Mouse (Mus musculus) forebrain, embryonic 14.5 days (tissue): ENCODE data around the gene Actr1b. TPM values are rescaled to one million over a fixed set of nuclear protein-coding genes. Genes with fewer than 3 reads are reported as not detected.

Experiments
- ATAC-seq: fragments of 200-750 bp; cut with Nextera tagmentation; 2 replicates; pipeline ENCODE4 v1.8.0; 2017; ENCODE audit warnings: mild to moderate bottlenecking, moderate library complexity
- DNase-seq: peaks from one replicate; pipeline ENCODE4 v3.0.0-alpha.2; 2015; ENCODE audit warnings: low spot score
- H3K27ac ChIP-seq: fragments of 300-500 bp; sonication (generic); 2 replicates; pipeline ENCODE4 v1.5.1; 2014; ENCODE audit warnings: low read depth, mild to moderate bottlenecking, control low read depth, low read length, moderate library complexity
- H3K27me3 ChIP-seq: fragments of 300-500 bp; sonication (generic); replicated peaks from 2 replicates; pipeline ENCODE4 v1.6.1; 2014; ENCODE audit warnings: low read length, control low read depth, mixed read lengths; ENCODE audit not compliant: control insufficient read depth, insufficient read depth
- H3K36me3 ChIP-seq: fragments of 300-500 bp; sonication (generic); 2 replicates; pipeline ENCODE4 v1.6.1; 2014; ENCODE audit warnings: low read length, control low read depth; ENCODE audit not compliant: control insufficient read depth, insufficient read depth
- H3K4me1 ChIP-seq: fragments of 300-500 bp; sonication (generic); 2 replicates; pipeline ENCODE4 v1.6.1; 2014; ENCODE audit warnings: antibody characterized with exemption, low read length, control low read depth; ENCODE audit not compliant: control insufficient read depth, insufficient read depth
- H3K4me2 ChIP-seq: fragments of 300-500 bp; sonication (generic); 2 replicates; pipeline ENCODE4 v1.6.1; 2014; ENCODE audit warnings: mild to moderate bottlenecking, control low read depth, low read length
- H3K4me3 ChIP-seq: fragments of 300-500 bp; sonication (generic); 2 replicates; pipeline ENCODE4 v1.5.1; 2014; ENCODE audit warnings: low read depth, low read length, control low read depth
- H3K9ac ChIP-seq: fragments of 300-500 bp; sonication (generic); 2 replicates; pipeline ENCODE4 v1.6.1; 2014; ENCODE audit warnings: mild to moderate bottlenecking, low read length, control low read depth, moderate library complexity
- H3K9me3 ChIP-seq: fragments of 300-500 bp; sonication (generic); replicated peaks from 2 replicates; pipeline ENCODE4 v1.6.1; 2016; ENCODE audit warnings: low read length, control low read depth, mixed read lengths; ENCODE audit not compliant: control insufficient read depth
- WGBS: fragments of 180-500 bp; shearing (Covaris S2); extraction: QIAGEN DNeasy Blood & Tissue Kit; methylation state at CpG from one replicate; pipeline ENCODE4 v1.1.7; 2014; 5-methylcytosine and 5-hydroxymethylcytosine counted together
- polyA plus RNA-seq: library from polyadenylated mRNA; unstranded; fragments of >200 nt; fragmentation: Nextera tagmentation; extraction: Ambion mirVana; gene quantifications from 2 replicates; pipeline ENCODE4 v1.2.1, GENCODE M21; 2014

The Actr1b gene
- polyA plus RNA-seq, 1 experiment from 2014 or later = 73.7 TPM

GRCm38 (mm10) chr1:36744268-36744944 is 30.2 kb upstream of the Actr1b start:
- Histone ChIP-seq H3K9me3 (no peaks in the 10 kb centered on the region), H3K36me3 (no peaks in the 10 kb centered on the region), H3K4me3 (peak overlapping the region; percentile 20), H3K27me3 (0 out of 2 replicates have a peak, but pooled peaks cover 3% of the 10 kb centered on the region), H3K4me2 (peak overlapping the region; percentile 45), H3K9ac (no peak overlapping the region), H3K4me1 (peaks cover 4% of the 10 kb centered on the region; the same call in 1 of the 2 replicates), H3K27ac (no peak overlapping the region)
- DNase-seq (peak; percentile 84), ATAC-seq (peak; percentile 79)
- 23% methylated on average over 17 of the region's 17 CpGs for WGBS

GRCm38 (mm10) chr1:36743046-36743445 is 28.8 kb upstream of the Actr1b start:
- DNase-seq = no peak
- no peak for ATAC-seq
- H3K9me3 ChIP-seq = no peaks in the 10 kb centered on the region
- WGBS = 78% methylated on average over 9 of the region's 9 CpGs
- no peak overlapping the region for H3K4me3 ChIP-seq
- 0 out of 2 replicates have a peak, but pooled peaks cover 3% of the 10 kb centered on the region for H3K27me3 ChIP-seq
- peaks cover 4% of the 10 kb centered on the region; the same call in 1 of the 2 replicates for H3K4me1 ChIP-seq
- H3K4me2 ChIP-seq = no peak overlapping the region
- H3K9ac ChIP-seq = no peak overlapping the region
- no peak overlapping the region for H3K27ac ChIP-seq
- no peaks in the 10 kb centered on the region for H3K36me3 ChIP-seq

- Histone ChIP-seq H3K27ac (no peak overlapping the region), H3K36me3 (no peaks in the 10 kb centered on the region), H3K4me1 (peaks cover 2% of the 10 kb centered on the region; the same call in 1 of the 2 replicates), H3K4me2 (no peak overlapping the region), H3K9ac (no peak overlapping the region), H3K27me3 (0 out of 2 replicates have a peak, but pooled peaks cover 3% of the 10 kb centered on the region), H3K4me3 (no peak overlapping the region), H3K9me3 (no peaks in the 10 kb centered on the region)
- ATAC-seq = no peak
- no peak for DNase-seq
- WGBS = 64% methylated on average over 5 of the region's 5 CpGs
These were observed 25.0 kb upstream of the Actr1b start for GRCm38 (mm10) chr1:36739231-36739630.

- H3K9ac ChIP-seq = no peak overlapping the region
- peak; percentile 91 for DNase-seq
- WGBS = 8% methylated on average over 4 of the region's 4 CpGs
- peak; percentile 67; the same call in 1 of the 2 replicates for ATAC-seq
- H3K27me3 ChIP-seq = 0 out of 2 replicates have a peak, but pooled peaks cover 3% of the 10 kb centered on the region
- no peaks in the 10 kb centered on the region for H3K9me3 ChIP-seq
- H3K36me3 ChIP-seq = no peaks in the 10 kb centered on the region
- no peaks in the 10 kb centered on the region for H3K4me1 ChIP-seq
- H3K4me3 ChIP-seq = no peak overlapping the region
- no peak overlapping the region for H3K4me2 ChIP-seq
- no peak overlapping the region for H3K27ac ChIP-seq
These were observed 23.1 kb upstream of the Actr1b start for GRCm38 (mm10) chr1:36737300-36737699.

- Histone ChIP-seq H3K27me3 (no peaks in the 10 kb centered on the region), H3K9ac (no peak overlapping the region), H3K4me3 (no peak overlapping the region), H3K9me3 (no peaks in the 10 kb centered on the region), H3K4me2 (no peak overlapping the region), H3K4me1 (no peaks in the 10 kb centered on the region), H3K27ac (no peak overlapping the region), H3K36me3 (no peaks in the 10 kb centered on the region)
- no peak for ATAC-seq
- WGBS = 41% methylated on average over 4 of the region's 4 CpGs
- DNase-seq = no peak
These were observed 9.8 kb upstream of the Actr1b start for GRCm38 (mm10) chr1:36724057-36724431.

- no peak overlapping the region for H3K9ac ChIP-seq
- no peak overlapping the region for H3K27ac ChIP-seq
- no peaks in the 10 kb centered on the region for H3K9me3 ChIP-seq
- H3K4me2 ChIP-seq = no peak overlapping the region
- H3K27me3 ChIP-seq = no peaks in the 10 kb centered on the region
- no peak overlapping the region for H3K4me3 ChIP-seq
- H3K4me1 ChIP-seq = no peaks in the 10 kb centered on the region
- 74% methylated on average over 16 of the region's 16 CpGs for WGBS
- DNase-seq (no peak), ATAC-seq (no peak)
- no peaks in the 10 kb centered on the region for H3K36me3 ChIP-seq
These were observed 9.2 kb upstream of the Actr1b start for GRCm38 (mm10) chr1:36723146-36724056.

GRCm38 (mm10) chr1:36718786-36719185 is 4.6 kb upstream of the Actr1b start:
- no peak overlapping the region for H3K4me3 ChIP-seq
- DNase-seq (no peak), ATAC-seq (no peak)
- no peaks in the 10 kb centered on the region for H3K27me3 ChIP-seq
- no peak overlapping the region for H3K27ac ChIP-seq
- H3K4me1 ChIP-seq = no peaks in the 10 kb centered on the region
- H3K36me3 ChIP-seq = no peaks in the 10 kb centered on the region
- no peaks in the 10 kb centered on the region for H3K9me3 ChIP-seq
- no peak overlapping the region for H3K4me2 ChIP-seq
- no peak overlapping the region for H3K9ac ChIP-seq
- WGBS = 80% methylated on average over 1 of the region's 1 CpGs

- no peaks in the 10 kb centered on the region for H3K27me3 ChIP-seq
- peaks cover 11% of the 10 kb centered on the region for H3K36me3 ChIP-seq
- no peak overlapping the region for H3K4me3 ChIP-seq
- 96% methylated on average over 2 of the region's 2 CpGs for WGBS
- no peak overlapping the region for H3K4me2 ChIP-seq
- H3K4me1 ChIP-seq = peaks cover 12% of the 10 kb centered on the region
- ATAC-seq = no peak
- no peaks in the 10 kb centered on the region for H3K9me3 ChIP-seq
- no peak for DNase-seq
- H3K27ac ChIP-seq = no peak overlapping the region
- H3K9ac ChIP-seq = no peak overlapping the region
These were observed 3.1 kb downstream of the Actr1b start for GRCm38 (mm10) chr1:36711104-36711503.
